Mouse (Mus musculus): ENCODE measurements around the gene Pdp2.
"Not testable (repeated sequence)": the region's sequence is repeated elsewhere in the genome, so short reads cannot be mapped to it uniquely, and the experiment has no call there.

Gene Pdp2

GRCm38 (mm10) chr8:104635004-104635710, 43.9 kb downstream of the Pdp2 start:
- no peak for DNase-seq

GRCm38 (mm10) chr8:104638010-104638409, 46.8 kb downstream of the Pdp2 start:
- DNase-seq: no peak

- DNase-seq: no peak
Measured at GRCm38 (mm10) chr8:104640241-104640640, 49.0 kb downstream of the Pdp2 start.

GRCm38 (mm10) chr8:104640831-104641370, 49.6 kb downstream of the Pdp2 start:
- DNase-seq: no peak

- peak; percentile 89 for DNase-seq
Measured at GRCm38 (mm10) chr8:104641426-104642323, 50.4 kb downstream of the Pdp2 start, which contains the start of gene Ciao2b. Gene Ciao2b (minus strand): TSS chr8:104641965.

GRCm38 (mm10) chr8:104642324-104642654, 51.0 kb downstream of the Pdp2 start:
- DNase-seq: no peak

- not testable (repeated sequence) for DNase-seq
Measured at GRCm38 (mm10) chr8:104644187-104644586, 52.9 kb downstream of the Pdp2 start.

Measured in thymus, postnatal 25 days (tissue).